Mouse (Mus musculus) brain, embryonic 14.5 days (tissue): ENCODE data around the gene Speer4f1. TPM values are rescaled to one million over a fixed set of nuclear protein-coding genes. Genes with fewer than 3 reads are reported as not detected.
A peak's percentile ranks its signal among the peaks of the same experiment; 100 is the strongest.

Source experiments
- DNase-seq: peaks from one replicate; pipeline ENCODE4 v3.0.0-alpha.2; 2011; ENCODE audit warnings: low read depth
- CTCF ChIP-seq: fragments of 200-500 bp; IDR thresholded peaks from 2 replicates; pipeline ENCODE4 v1.5.1; 2012; ENCODE audit warnings: inconsistent platforms, mild to moderate bottlenecking, moderate library complexity, borderline replicate concordance; ENCODE audit not compliant: insufficient read depth, insufficient read length; ENCODE audit errors: extremely low read depth
- POLR2A ChIP-seq: fragments of 200-500 bp; IDR thresholded peaks from 2 replicates; pipeline ENCODE4 v1.6.1; 2012; ENCODE audit warnings: mild to moderate bottlenecking, inconsistent platforms, borderline replicate concordance; ENCODE audit not compliant: poor library complexity, insufficient read depth, insufficient read length, severe bottlenecking; ENCODE audit errors: extremely low read depth
- polyA plus RNA-seq: library from polyadenylated mRNA; depleted of rRNA; stranded (reverse); fragments of >200 nt; gene quantifications from 2 replicates; pipeline ENCODE4 v1.2.3, GENCODE M21; 2012; rRNA removed

The Speer4f1 gene
- polyA plus RNA-seq, 1 experiment: not detected

DNA sequence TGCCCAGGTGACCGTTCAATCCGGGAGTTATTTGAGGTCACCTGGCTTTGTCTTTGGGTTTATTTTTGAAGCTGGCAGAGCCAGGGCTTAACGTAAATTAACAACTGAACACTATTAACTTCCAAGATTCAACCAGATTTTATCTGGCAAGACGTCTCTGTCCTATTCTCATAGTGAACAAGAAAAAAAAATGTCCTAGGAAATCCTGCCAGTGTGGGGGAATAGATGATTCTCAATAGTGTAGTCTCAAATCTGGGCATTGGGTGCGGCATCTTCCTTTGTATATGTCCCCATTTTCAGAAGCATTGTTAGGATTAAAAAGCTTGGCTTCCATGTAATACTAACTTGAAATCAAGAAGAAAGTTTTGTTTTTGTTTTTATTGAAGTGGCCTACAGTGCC is 20.8 kb downstream of the Speer4f1 start:
- no peak for DNase-seq
- TF ChIP-seq POLR2A: no peak
- no peak for TF ChIP-seq CTCF

DNA sequence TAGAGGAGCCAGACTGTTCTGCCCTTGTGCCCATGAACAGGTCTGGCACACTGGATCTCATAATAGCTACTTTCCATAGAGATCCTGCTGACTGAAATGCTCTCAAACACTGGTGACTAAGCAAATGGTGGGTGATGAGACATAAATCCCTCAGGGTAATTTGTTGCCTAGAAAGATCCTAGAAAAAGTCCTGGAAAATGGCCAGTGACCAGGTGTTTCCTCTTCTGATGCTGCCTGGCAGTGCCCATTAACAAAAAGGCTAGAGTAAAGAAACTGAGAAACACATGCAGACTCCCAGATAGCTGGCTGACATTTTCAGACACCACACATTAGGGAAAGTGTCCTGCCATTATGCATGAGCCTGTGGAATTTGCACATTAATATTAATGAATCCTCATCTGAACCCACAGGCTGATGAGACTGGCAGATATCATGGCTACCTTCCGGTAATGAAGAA is 24.0 kb downstream of the Speer4f1 start:
- peak; percentile 92 for DNase-seq

DNA sequence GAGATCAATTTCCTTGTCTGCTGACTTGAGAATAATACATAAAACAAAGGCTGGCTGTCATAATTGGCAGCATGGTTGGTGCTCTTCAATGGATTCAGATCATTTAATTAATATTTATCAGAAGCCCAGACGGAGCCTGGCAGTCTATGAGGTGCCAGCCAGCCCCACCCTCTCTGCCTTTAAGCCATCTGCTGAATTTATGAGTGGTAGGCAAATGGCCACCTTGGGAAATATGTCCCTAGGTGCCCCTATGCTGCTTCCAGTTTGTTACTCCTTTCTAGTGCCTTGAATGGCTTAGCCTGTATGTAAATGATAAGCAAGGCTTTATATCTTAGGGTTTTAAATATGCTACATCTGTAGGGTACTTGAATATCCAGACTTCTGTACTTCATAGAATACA is 25.0 kb downstream of the Speer4f1 start:
- peak; percentile 85 for DNase-seq
- TF ChIP-seq CTCF (no peak), POLR2A (no peak)

More for the DNA sequence above, 24.0 kb downstream of the Speer4f1 start:
- TF ChIP-seq CTCF (no peak), POLR2A (no peak)

DNA sequence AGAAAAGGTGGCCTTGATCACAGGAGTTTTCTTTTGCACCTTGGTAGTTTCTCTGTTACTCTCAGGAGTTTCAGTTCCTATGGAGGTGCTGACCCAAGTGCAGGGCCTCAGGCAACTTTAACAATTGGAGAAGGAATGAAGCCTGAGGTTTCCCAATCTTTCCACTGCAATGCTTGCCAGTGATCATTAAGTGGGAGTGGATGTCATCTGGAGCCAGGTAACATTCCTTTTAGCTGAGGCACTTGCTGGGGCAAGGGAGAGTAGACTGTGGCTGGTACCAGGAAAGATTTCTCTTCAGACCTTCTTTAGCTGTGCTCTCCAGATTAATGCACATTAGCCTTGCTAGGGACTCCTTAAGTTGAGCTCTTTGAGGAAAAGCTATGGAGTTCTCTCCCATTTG is 29.6 kb downstream of the Speer4f1 start:
- no peak for DNase-seq
- TF ChIP-seq CTCF: no peak
- no peak for TF ChIP-seq POLR2A

DNA sequence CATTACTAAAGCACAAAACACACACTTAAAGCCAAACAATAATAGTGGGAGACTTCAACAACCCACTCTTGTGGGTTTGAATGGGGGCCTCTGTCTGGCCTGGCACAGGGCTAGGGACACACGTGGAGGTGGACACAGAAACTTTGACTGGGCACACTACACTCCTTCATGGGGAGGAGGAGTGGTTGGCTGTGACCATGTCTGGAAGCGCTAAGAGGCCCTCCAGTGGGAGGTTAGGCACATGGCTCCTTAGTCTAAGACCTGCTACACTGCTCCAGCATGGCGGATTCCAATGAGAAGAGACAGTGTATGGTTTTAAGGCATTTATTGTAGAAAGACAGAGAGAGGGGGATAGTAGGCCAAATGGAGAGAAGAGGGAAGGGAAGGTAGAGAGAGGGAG is 32.1 kb downstream of the Speer4f1 start:
- no peak for DNase-seq
- TF ChIP-seq POLR2A: no peak
- no peak for TF ChIP-seq CTCF

Other genes with a start within 250 kb of the Speer4f1 start
- not detected in 2 replicates for gene Speer4f2, start 102.9 kb upstream of the Speer4f1 start, polyA plus RNA-seq
- 8.8 and 11.1 TPM in 2 replicates for gene Sema3c, start 98.2 kb downstream of the Speer4f1 start, polyA plus RNA-seq